Mouse (Mus musculus): Measurements from ENCODE around the gene Safb2. TPM values are rescaled to one million over a fixed set of nuclear protein-coding genes. Genes with fewer than 3 reads are reported as not detected.

Gene Safb2
- polyA plus RNA-seq, 1 experiment from 2014 or later = 76.5 TPM

DNA sequence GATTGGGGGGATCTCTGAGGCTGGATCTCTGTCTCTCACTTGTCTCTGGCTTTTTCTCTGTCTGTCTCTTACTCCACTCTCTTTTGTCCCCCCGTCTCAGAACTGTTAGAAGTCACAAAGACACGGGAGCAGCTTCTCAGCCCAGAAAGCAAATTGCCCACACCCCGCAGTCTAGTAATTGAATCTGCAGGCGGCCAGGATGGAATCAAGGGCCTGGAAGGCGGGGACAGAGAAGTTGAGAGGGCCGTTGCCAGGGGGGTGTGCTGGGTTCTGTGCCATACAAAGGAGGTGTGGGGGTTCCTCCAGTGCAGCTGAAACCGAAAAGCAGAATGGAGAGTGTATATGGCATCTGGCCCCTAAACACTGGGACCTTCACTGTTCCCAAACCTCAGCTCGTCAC, 41.6 kb downstream of the Safb2 start:
- Histone ChIP-seq H3K27me3 (replicated peaks) (no peaks in the 10 kb centered on the region), H3K4me1 (peaks cover 28% of the 10 kb centered on the region), H3K36me3 (no peaks in the 10 kb centered on the region), H3K4me2 (no peak overlapping the region), H3K9ac (replicated peaks) (no peak overlapping the region), H3K27ac (replicated peaks) (peak overlapping the region; percentile 51; the same call in 1 of the 2 replicates), H3K9me3 (replicated peaks) (no peaks in the 10 kb centered on the region), H3K4me3 (replicated peaks) (no peak overlapping the region)
- ATAC-seq (ENCODE audit: low FRiP score) = no peak
- 22% methylated on average over 8 of the region's 8 CpGs for WGBS

DNA sequence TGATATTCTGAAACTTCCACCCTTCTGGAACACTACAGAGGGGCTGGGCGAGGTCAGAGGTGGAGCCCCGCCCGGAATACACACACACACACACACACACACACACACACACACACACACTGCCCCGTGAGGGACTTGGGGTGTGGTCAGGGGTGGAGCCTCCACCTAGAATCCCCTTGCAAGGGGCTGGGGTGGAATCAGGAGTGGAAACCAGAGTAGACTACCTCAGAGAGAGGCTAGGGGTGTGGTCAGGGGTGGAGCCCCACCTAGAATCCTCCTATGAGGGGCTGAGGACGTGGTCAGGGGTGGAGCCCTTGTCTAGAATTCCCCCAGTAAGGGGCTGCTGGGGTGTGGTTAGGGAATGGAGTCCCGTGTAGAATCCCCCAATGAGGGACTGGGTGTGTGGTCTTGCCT, 43.8 kb downstream of the Safb2 start:
- no peak overlapping the region for H3K4me3 ChIP-seq (replicated peaks)
- no peak overlapping the region for H3K9ac ChIP-seq (replicated peaks)
- 45% methylated on average over 6 of the region's 6 CpGs for WGBS
- no peaks in the 10 kb centered on the region for H3K9me3 ChIP-seq (replicated peaks)
- no peaks in the 10 kb centered on the region for H3K36me3 ChIP-seq
- H3K27me3 ChIP-seq (replicated peaks) = no peaks in the 10 kb centered on the region
- peaks cover 27% of the 10 kb centered on the region for H3K4me1 ChIP-seq
- no peak overlapping the region for H3K27ac ChIP-seq (replicated peaks)
- H3K4me2 ChIP-seq = no peak overlapping the region
- ATAC-seq (ENCODE audit: low FRiP score) = no peak

DNA sequence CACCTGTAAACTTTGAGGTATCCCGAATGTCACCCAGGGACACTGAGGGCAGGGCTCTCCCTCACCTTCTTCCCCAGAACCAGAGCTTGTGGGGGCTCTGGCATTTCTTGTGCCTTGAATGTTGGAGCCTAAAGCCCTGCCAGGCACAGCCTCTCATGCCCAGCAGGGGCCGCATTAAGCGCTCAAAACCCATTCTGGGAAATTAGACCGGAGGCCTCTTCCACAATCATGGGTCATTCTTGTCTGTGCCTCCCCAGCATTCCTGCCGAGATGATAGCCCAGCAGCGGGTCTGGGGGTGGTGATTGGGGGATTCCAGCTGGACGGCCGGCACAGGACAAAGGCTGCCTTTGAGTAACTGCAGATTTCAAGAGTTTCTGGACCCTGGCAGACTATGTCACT, 46.5 kb downstream of the Safb2 start:
- WGBS = 10% methylated on average over 8 of the region's 8 CpGs
- no peak overlapping the region for H3K9ac ChIP-seq (replicated peaks)
- no peaks in the 10 kb centered on the region for H3K36me3 ChIP-seq
- no peak overlapping the region for H3K4me3 ChIP-seq (replicated peaks)
- H3K27ac ChIP-seq (replicated peaks) = peak overlapping the region; percentile 33; the same call in 1 of the 2 replicates
- H3K4me1 ChIP-seq = peaks cover 27% of the 10 kb centered on the region
- no peak overlapping the region for H3K4me2 ChIP-seq
- H3K9me3 ChIP-seq (replicated peaks) = no peaks in the 10 kb centered on the region
- ATAC-seq (ENCODE audit: low FRiP score) = peak; percentile 15; the same call in 1 of the 2 replicates
- H3K27me3 ChIP-seq (replicated peaks) = no peaks in the 10 kb centered on the region

DNA sequence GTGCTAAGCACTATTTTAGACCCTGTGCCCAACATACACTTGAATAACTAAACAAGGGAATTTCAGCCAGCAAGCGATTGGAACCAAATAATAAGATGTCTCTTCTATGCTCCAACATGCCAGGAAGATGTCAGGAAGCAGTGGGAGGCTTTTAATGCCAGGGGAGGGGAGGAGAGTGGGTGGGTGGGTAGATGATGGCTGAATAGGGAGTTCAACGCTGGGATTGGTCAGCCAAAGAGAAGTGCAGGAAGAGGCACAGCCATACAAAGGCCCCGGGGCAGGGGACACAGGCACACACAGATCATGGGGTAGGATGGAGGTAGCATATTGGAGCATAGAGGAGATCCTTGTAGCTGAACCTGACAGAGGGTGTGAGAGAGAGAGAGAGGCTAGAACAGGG, 47.5 kb downstream of the Safb2 start:
- Histone ChIP-seq H3K4me3 (replicated peaks) (no peak overlapping the region), H3K9ac (replicated peaks) (no peak overlapping the region), H3K4me1 (peaks cover 17% of the 10 kb centered on the region; the same call in 1 of the 2 replicates), H3K36me3 (no peaks in the 10 kb centered on the region), H3K27me3 (replicated peaks) (no peaks in the 10 kb centered on the region), H3K27ac (replicated peaks) (peak overlapping the region; percentile 74), H3K4me2 (no peak overlapping the region), H3K9me3 (replicated peaks) (0 out of 2 replicates have a peak, but pooled peaks cover 2% of the 10 kb centered on the region)
- no peak for ATAC-seq (ENCODE audit: low FRiP score)
- 39% methylated on average over 3 of the region's 3 CpGs for WGBS

DNA sequence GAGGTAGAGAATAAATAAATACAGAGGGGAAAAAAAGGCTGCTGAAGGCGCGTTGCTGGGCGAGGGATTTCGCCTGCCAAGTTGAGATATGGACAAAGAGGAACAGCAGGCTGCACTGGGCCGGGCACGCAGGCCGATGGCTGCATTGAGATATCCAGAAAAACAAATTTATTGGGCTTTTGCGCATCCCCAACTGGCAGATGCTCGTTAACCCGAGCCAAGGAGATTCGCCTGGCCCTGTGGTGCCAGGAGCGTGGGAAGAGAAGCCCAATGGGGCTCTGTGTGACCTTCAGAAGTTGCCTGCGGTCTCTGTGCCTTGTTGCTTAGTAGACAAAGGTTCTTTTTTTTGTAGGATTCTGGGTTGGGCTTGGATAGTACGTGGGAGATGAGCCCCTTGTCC, 48.2 kb downstream of the Safb2 start:
- H3K9ac ChIP-seq (replicated peaks) = 0 out of 2 replicates have a peak overlapping the region, but pooled peaks have one; percentile 10

DNA sequence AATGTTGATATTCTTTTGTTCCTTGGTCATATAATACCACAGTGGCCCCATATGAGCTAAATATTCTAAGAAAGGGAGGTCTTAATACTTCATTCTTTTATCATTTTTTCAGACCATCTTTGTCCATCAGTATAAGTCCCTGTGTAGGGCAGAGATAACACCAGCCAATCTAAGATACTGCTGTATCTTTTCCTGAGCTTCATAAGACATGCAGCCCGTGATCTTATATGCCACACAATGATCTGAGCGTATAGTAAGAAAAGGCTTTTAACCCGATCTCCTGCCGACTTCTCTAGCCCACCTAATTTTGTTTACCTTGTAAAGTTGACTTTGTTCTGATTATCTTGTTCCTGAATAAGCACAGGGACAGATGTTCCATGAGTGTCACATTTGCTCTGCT, 59.4 kb downstream of the Safb2 start:
- ATAC-seq (ENCODE audit: low FRiP score) = no peak
- H3K27me3 ChIP-seq (replicated peaks) = no peaks in the 10 kb centered on the region
- H3K9ac ChIP-seq (replicated peaks) = no peak overlapping the region
- H3K4me1 ChIP-seq = no peaks in the 10 kb centered on the region
- 80% methylated on average over 4 of the region's 4 CpGs for WGBS
- no peak overlapping the region for H3K4me3 ChIP-seq (replicated peaks)
- H3K27ac ChIP-seq (replicated peaks) = no peak overlapping the region
- no peak overlapping the region for H3K4me2 ChIP-seq
- H3K9me3 ChIP-seq (replicated peaks) = no peaks in the 10 kb centered on the region
- H3K36me3 ChIP-seq = no peaks in the 10 kb centered on the region

More for the DNA sequence above, 48.2 kb downstream of the Safb2 start:
- H3K27ac ChIP-seq (replicated peaks) = peak overlapping the region; percentile 74
- ATAC-seq (ENCODE audit: low FRiP score) = peak; percentile 49; the same call in 1 of the 2 replicates
- no peaks in the 10 kb centered on the region for H3K36me3 ChIP-seq
- H3K4me3 ChIP-seq (replicated peaks) = no peak overlapping the region
- no peak overlapping the region for H3K4me2 ChIP-seq
- 0 out of 2 replicates have a peak, but pooled peaks cover 2% of the 10 kb centered on the region for H3K9me3 ChIP-seq (replicated peaks)
- no peaks in the 10 kb centered on the region for H3K27me3 ChIP-seq (replicated peaks)
- H3K4me1 ChIP-seq = peaks cover 17% of the 10 kb centered on the region; the same call in 1 of the 2 replicates
- 26% methylated on average over 14 of the region's 14 CpGs for WGBS

DNA sequence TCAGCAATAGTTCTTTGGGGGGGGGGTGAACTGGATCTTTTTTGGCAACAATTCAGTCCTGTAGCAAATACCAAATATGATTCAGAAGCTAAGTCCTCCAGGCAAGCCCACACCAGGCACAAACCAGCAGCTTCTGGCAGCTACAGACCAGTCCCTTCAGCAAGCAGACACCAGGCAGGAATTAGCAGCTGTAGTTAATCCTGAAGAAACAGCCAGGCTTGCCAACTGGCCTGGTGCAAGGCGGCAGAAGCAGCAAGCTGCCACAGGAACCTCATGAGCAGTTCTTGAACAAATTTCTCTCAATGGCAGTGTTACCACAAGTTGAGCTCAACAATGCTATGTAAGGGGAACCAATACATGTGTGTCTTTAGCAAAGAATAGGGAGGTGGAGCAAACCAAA, 61.6 kb downstream of the Safb2 start:
- H3K27me3 ChIP-seq (replicated peaks) = no peaks in the 10 kb centered on the region
- no peak for ATAC-seq (ENCODE audit: low FRiP score)
- no peak overlapping the region for H3K9ac ChIP-seq (replicated peaks)
- no peak overlapping the region for H3K4me2 ChIP-seq
- H3K27ac ChIP-seq (replicated peaks) = no peak overlapping the region
- no peak overlapping the region for H3K4me3 ChIP-seq (replicated peaks)
- H3K36me3 ChIP-seq = no peaks in the 10 kb centered on the region
- no peaks in the 10 kb centered on the region for H3K9me3 ChIP-seq (replicated peaks)
- WGBS = 67% methylated on average over 1 of the region's 1 CpGs
- no peaks in the 10 kb centered on the region for H3K4me1 ChIP-seq

DNA sequence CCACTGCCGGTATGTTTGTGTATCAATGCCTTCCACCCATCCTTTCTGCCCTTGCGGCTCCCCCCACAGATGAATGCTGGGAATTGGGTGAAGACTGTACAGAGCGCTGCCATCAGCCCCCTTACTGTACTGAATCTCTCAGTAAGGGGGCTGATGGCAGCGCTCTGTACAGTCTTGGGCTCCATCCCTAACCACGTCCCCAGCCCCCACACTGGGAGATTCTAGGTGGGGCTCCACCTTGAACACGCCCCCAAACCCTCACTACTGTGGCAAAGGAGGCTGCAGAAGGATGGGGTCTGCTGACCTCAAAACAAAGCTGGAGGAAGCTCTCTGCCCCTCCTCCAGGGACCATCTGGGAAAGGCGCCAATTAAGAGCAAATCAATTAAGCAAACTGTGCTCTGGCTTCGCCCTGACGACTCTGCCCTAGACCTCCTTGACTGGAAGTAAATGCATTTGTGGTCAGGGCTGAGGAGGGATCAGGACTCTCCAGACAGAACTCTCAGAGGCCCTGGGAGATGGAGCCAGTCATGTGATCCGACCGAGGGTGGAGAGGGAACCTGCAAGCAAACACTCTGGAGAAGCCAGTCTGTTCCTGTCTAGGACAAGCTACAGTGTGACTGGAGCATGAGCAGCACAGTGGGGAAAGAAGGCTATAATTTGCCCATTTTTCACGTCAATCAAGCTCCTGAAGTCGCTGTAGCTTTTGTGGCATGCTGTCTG, 68.5 kb downstream of the Safb2 start:
- ATAC-seq (ENCODE audit: low FRiP score) = peak; percentile 62
- Histone ChIP-seq H3K27ac (replicated peaks) (peak overlapping the region; percentile 46), H3K4me1 (peaks cover 25% of the 10 kb centered on the region), H3K27me3 (replicated peaks) (peaks cover 23% of the 10 kb centered on the region), H3K9me3 (replicated peaks) (no peaks in the 10 kb centered on the region), H3K4me3 (replicated peaks) (no peak overlapping the region), H3K36me3 (no peaks in the 10 kb centered on the region), H3K9ac (replicated peaks) (no peak overlapping the region), H3K4me2 (peak overlapping the region; percentile 13)
- 9% methylated on average over 13 of the region's 13 CpGs for WGBS

DNA sequence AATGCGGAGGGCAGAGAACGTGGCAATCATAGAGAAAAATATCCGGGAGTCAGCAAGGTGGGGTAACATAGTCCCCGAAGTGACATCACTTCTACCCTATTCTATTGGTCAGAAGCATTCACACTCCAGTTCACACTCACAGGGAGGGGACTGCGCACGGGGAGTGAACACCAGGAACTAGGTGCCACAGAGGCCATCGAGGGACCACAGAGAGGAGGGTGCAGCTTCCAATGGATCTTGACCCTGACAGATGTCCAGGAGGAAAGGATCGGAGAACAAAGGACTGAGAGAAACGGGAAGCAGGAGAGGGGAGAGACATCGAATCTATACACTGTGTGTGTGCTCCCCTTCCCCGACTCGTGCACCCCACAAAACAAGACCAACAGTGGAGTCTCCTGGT, 69.5 kb downstream of the Safb2 start:
- Histone ChIP-seq H3K36me3 (no peaks in the 10 kb centered on the region), H3K4me1 (peaks cover 34% of the 10 kb centered on the region), H3K9me3 (replicated peaks) (no peaks in the 10 kb centered on the region), H3K4me3 (replicated peaks) (no peak overlapping the region), H3K27me3 (replicated peaks) (peaks cover 33% of the 10 kb centered on the region), H3K9ac (replicated peaks) (no peak overlapping the region), H3K27ac (replicated peaks) (no peak overlapping the region), H3K4me2 (no peak overlapping the region)
- no peak for ATAC-seq (ENCODE audit: low FRiP score)
- WGBS = 49% methylated on average over 12 of the region's 12 CpGs

DNA sequence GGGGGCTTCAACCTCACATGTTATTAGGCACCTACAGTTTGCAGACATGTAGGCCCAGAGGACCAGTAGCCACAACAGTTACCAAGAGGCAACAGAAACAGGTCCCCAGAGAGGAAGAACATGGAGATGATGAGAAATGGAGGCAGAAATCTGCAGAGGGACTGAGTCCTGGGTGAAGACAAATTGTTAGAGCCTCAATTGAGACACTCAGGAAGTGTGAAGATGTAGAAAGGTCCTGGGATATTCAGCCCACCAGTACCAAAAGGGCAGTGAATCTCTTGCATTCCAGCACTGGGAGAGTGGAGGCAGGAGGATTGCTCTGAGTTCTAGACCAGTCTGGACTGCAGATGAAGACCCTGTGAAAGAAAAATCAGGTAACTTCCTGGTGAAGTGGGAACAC, 70.1 kb downstream of the Safb2 start:
- Histone ChIP-seq H3K27me3 (replicated peaks) (peaks cover 34% of the 10 kb centered on the region), H3K36me3 (no peaks in the 10 kb centered on the region), H3K9ac (replicated peaks) (no peak overlapping the region), H3K9me3 (replicated peaks) (no peaks in the 10 kb centered on the region), H3K4me3 (replicated peaks) (no peak overlapping the region), H3K27ac (replicated peaks) (no peak overlapping the region), H3K4me2 (no peak overlapping the region), H3K4me1 (peaks cover 39% of the 10 kb centered on the region)
- ATAC-seq (ENCODE audit: low FRiP score) = no peak

DNA sequence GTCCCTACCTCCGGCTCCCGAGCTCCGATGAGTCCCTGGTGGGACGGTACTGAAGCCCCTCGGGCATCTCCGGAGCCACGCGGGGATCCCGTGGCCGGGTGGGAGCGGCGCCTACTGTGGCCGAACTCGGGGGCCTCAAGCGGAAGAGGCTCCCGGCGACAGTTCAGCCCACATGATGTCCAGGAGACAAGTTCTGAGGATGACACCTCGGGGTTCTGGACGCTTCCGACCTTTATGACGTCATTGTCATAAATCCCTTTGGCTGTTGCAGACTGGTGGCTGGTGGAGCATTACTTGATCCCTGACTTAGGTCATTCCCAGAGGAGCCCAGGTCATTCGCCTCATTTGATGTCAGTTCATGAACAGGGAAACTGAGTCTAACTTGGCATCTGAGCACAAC, 72.1 kb downstream of the Safb2 start, which contains the start of gene Znrf4:
Znrf4 (minus strand) TSS at position 122 of the 400 bp plus-strand sequence.
- Histone ChIP-seq H3K4me2 (peak within 1 kb of the TSS; percentile 51), H3K9ac (replicated peaks) (no peak within 1 kb of the TSS), H3K36me3 (no peaks in the 10 kb centered on the region), H3K4me3 (replicated peaks) (peak within 1 kb of the TSS; percentile 26), H3K27me3 (replicated peaks) (peaks cover 34% of the 10 kb centered on the region), H3K4me1 (peaks cover 49% of the 10 kb centered on the region), H3K9me3 (replicated peaks) (no peaks in the 10 kb centered on the region), H3K27ac (replicated peaks) (no peak within 1 kb of the TSS)
- 62% methylated on average over 22 of the region's 22 CpGs for whole genome bisulfite sequencing
- no peak for ATAC-seq (ENCODE audit: low FRiP score)

DNA sequence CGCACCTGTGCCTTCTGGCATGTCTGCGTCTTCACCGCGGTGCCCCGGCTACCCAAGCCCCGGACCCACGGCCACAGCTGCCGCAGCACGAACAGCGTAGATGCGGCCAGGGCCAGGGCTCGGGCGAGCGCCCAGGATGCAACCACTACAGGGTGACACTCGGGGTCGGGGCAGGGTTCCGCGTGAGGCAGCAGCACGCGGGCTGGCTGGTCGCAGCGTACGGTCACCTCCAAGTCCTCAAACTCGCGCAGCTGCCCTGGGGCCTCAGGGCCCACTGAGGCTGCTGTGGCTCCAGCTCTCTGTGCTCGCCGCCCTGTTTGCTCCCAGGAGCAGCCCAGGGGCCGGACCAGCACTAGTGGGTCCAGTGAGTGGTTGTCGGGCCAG, 72.7 kb downstream of the Safb2 start:
- WGBS = 27% methylated on average over 25 of the region's 29 CpGs
- no peak overlapping the region for H3K9ac ChIP-seq (replicated peaks)
- H3K36me3 ChIP-seq = no peaks in the 10 kb centered on the region
- H3K4me1 ChIP-seq = peaks cover 53% of the 10 kb centered on the region
- no peaks in the 10 kb centered on the region for H3K9me3 ChIP-seq (replicated peaks)
- H3K27me3 ChIP-seq (replicated peaks) = peaks cover 34% of the 10 kb centered on the region
- peak overlapping the region; percentile 26 for H3K4me3 ChIP-seq (replicated peaks)
- peak overlapping the region; percentile 51 for H3K4me2 ChIP-seq
- no peak overlapping the region for H3K27ac ChIP-seq (replicated peaks)
- no peak for ATAC-seq (ENCODE audit: low FRiP score)
